Mouse (Mus musculus) T-cell, adult 2 months (primary cell): ENCODE data around the gene Tpr.

Source experiments
- DNase-seq: peaks from one replicate; pipeline ENCODE4 v3.0.0; 2022; ENCODE audit warnings: low spot score

The Tpr gene

DNA sequence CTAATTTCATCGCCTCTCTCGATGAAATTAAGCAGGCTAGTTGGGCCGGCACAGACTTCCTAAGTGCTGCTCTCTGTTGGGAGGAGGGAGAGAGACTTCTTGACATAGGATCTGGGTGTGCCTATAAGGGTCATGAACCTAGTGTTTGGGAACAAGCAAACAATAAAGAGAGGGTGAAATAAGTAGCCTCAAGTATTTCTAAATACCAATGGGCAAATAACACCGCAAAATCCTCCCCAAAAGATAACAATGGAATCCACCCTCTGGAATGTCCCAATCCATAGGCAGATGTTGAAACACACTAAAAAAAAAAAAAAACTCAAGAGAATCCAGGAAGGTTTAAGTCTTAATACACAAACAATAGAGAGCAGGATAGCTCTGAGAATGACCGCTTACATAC is 70.4 kb downstream of the Tpr start:
- DNase-seq = no peak

DNA sequence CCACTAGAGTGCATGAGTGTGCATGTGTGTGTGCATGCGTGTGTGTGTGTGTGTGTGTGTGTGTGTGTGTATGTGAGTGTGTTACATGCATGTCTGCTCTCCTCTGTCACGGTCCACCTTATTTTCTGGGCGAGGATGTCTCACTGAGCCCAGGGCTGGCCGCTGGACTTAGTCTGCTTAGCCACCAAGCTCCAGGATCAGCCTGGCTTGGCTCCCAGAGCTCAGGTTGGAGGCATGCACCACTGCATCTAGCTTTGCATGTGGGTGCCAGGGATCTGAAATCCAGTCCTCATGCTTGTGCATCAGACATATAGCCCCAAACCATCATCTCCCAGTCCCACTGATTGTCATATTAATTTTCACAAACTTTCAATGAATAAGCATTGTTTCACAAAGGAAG is 71.1 kb downstream of the Tpr start:
- DNase-seq = no peak

- DNase-seq = peak; percentile 52
Measured at GRCm38 (mm10) chr1:150465364-150465763, 72.7 kb downstream of the Tpr start.

DNA sequence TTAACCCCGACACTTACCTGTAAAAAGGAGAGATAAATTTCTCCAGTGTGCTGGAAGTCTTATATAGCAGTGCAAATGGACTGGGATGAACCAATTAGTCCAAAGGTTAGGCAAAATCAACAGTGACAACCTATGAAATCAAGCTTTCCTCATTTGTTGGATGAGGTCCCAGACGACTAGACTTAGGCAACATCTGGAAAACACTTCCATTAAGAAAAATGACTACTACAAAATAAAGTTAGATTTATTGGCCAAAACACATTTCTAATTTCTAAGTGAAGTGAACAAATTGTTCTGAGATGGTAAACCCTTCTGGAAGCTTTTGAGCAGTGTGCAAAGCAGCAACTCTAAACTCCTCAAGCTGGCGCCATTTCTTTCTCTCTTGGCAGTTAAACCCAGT is 73.5 kb downstream of the Tpr start, which contains the start of gene Prg4:
Prg4 (minus strand) TSS at position 34 of the 400 bp plus-strand sequence.
- DNase-seq = no peak

GRCm38 (mm10) chr1:150469992-150470391 is 77.4 kb downstream of the Tpr start:
- no peak for DNase-seq

GRCm38 (mm10) chr1:150472525-150472924 is 79.9 kb downstream of the Tpr start:
- DNase-seq = no peak

DNA sequence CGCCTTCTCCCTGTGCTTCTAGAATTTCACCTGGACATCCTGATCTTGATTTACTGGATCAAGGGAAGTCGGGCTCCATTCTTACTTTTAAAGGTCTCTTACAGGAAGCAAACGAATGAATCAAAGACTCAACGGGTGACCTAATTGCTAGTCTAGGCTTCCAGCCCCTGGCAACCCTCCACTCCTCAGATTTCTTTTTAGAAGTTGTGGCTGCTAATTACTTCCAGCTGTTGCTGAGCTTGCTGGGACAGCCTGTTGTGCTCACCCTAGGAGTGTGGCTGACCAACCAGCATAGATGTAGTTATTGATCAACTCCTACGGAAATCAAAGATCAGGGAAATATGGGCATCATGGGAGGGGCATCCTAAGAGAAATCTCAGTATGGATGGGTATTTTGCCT is 88.0 kb downstream of the Tpr start:
- DNase-seq = no peak

- DNase-seq = no peak
Measured at GRCm38 (mm10) chr1:150489148-150489547, 96.5 kb downstream of the Tpr start.

GRCm38 (mm10) chr1:150496626-150497302 is 104.1 kb downstream of the Tpr start:
- no peak for DNase-seq

GRCm38 (mm10) chr1:150497690-150498089 is 105.1 kb downstream of the Tpr start:
- DNase-seq = no peak

DNA sequence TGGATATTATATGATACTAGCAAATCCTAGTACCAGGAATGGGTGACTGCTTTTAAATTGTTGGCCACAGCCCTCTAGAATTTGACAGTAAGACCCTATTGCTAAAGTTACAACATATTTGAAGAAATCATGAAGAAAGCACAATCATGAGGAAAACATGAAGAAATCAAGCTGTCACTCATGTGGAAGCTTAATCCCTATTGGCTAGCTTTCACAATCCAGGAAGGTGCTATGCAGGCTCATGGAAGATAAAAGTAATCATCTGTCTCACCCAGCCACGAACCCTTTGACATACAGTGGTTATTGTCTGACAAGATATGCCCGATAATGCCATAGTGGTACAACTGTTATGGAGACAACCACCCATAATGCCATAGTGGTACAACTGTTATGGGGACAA is 105.5 kb downstream of the Tpr start:
- DNase-seq = no peak
